Comparison of ENCODE assay signal across 19 mouse cellular contexts in genomic region chr2:20203011-20203410, GRCm38 (mm10).
"Had no signal": no experiment of that assay in that cellular context is flagged by ENCODE, and none has a peak within 500 bp of the region (broad histone marks: within the 10 kb centered on the region; RNA-seq: fewer than 3 reads in every experiment).

No protein-coding gene starts in this region.

- ATAC-seq: liver, postnatal 0 days; lung, postnatal 0 days; midbrain, embryonic 15.5 days had no signal

- H3K36me3 ChIP-seq: midbrain, embryonic 12.5 days; midbrain, embryonic 15.5 days; neural tube, embryonic 12.5 days; neural tube, embryonic 15.5 days; stomach, embryonic 15.5 days had no signal

- H3K9me3 ChIP-seq: midbrain, embryonic 12.5 days; midbrain, embryonic 15.5 days; neural tube, embryonic 12.5 days; neural tube, embryonic 15.5 days; stomach, embryonic 15.5 days had no signal

- H3K4me3 ChIP-seq: left cerebral cortex, adult 2 months; midbrain, embryonic 12.5 days; midbrain, embryonic 15.5 days; neural tube, embryonic 12.5 days; neural tube, embryonic 15.5 days; stomach, embryonic 15.5 days had no signal

- DNase-seq: kidney, postnatal 25 days; layer of hippocampus, postnatal 36 days; liver, postnatal 0 days; lung, embryonic 14.5 days; right cerebral cortex, adult 18-20 months; right cerebral cortex, postnatal 14 days; right cerebral cortex, postnatal 4 days; thymus, postnatal 36 days had no signal

- H3K4me2 ChIP-seq: liver, embryonic 11.5 days; lung, embryonic 14.5 days; midbrain, embryonic 12.5 days; midbrain, embryonic 15.5 days; neural tube, embryonic 12.5 days; neural tube, embryonic 15.5 days; stomach, embryonic 15.5 days had no signal

- H3K9ac ChIP-seq: liver, embryonic 14.5 days; liver, postnatal 0 days; lung, embryonic 14.5 days; midbrain, embryonic 12.5 days; midbrain, embryonic 15.5 days; neural tube, embryonic 12.5 days; neural tube, embryonic 15.5 days; stomach, embryonic 15.5 days had no signal

- H3K27ac ChIP-seq: kidney, postnatal 0 days; left cerebral cortex, adult 2 months; liver, embryonic 14.5 days; macrophage; midbrain, embryonic 12.5 days; midbrain, embryonic 15.5 days; neural tube, embryonic 12.5 days; neural tube, embryonic 15.5 days; stomach, embryonic 15.5 days had no signal

- H3K27me3 ChIP-seq: midbrain, embryonic 12.5 days; midbrain, embryonic 15.5 days; neural tube, embryonic 12.5 days; neural tube, embryonic 15.5 days; stomach, embryonic 15.5 days had no signal

- H3K4me1 ChIP-seq: midbrain, embryonic 12.5 days; midbrain, embryonic 15.5 days; neural tube, embryonic 12.5 days; neural tube, embryonic 15.5 days; stomach, embryonic 15.5 days had no signal
